In genomic region chr10:117905666-117906266, GRCm38 (mm10) we compare ENCODE assay signal across 8 mouse cellular contexts. TPM values are rescaled to one million over a fixed set of nuclear protein-coding genes. Genes with fewer than 3 reads are reported as not detected.
DNase-seq lines count a peak whose midpoint lies in the region; ATAC-seq and TF ChIP-seq lines count a peak whose summit lies in the region.

No protein-coding gene starts in this region.

- peak; percentile 59; the same call in 1 of the 2 replicates for ATAC-seq in forebrain, embryonic 11.5 days (replicated peaks; ENCODE audit: low FRiP score)
- peak; percentile 59 for ATAC-seq in lung, embryonic 14.5 days (ENCODE audit: insufficient read depth)
- 0 out of 2 replicates have a peak, but pooled peaks have one; percentile 49 for ATAC-seq in neural tube, embryonic 13.5 days (ENCODE audit: low read depth)

- H3K4me2 ChIP-seq in forebrain, embryonic 11.5 days (ENCODE audit: low read depth, low read length, severe bottlenecking): peak overlapping the region; percentile 55
- H3K4me2 ChIP-seq in lung, embryonic 14.5 days: peak overlapping the region; percentile 72
- H3K4me2 ChIP-seq in neural tube, embryonic 13.5 days: peak overlapping the region; percentile 63

- peak overlapping the region; percentile 34 for H3K4me3 ChIP-seq in thymus, adult 2 months (ENCODE audit: control insufficient read depth, insufficient read depth, low read length)
- H3K4me3 ChIP-seq in forebrain, embryonic 11.5 days (ENCODE audit: low read depth, low read length): peak overlapping the region; percentile 24
- H3K4me3 ChIP-seq in layer of hippocampus, adult 2 months: peak overlapping the region; percentile 50
- peak overlapping the region; percentile 42 for H3K4me3 ChIP-seq in lung, embryonic 14.5 days (ENCODE audit: low read depth, low read length)
- H3K4me3 ChIP-seq in neural tube, embryonic 13.5 days: peak overlapping the region; percentile 31

- H3K36me3 ChIP-seq in thymus, adult 2 months (ENCODE audit: control insufficient read depth, insufficient read depth, low read length): no peaks in the 10 kb centered on the region
- H3K36me3 ChIP-seq in forebrain, embryonic 11.5 days (ENCODE audit: control insufficient read depth, insufficient read depth, low read length): no peaks in the 10 kb centered on the region
- no peaks in the 10 kb centered on the region for H3K36me3 ChIP-seq in lung, embryonic 14.5 days (ENCODE audit: insufficient read depth)
- no peaks in the 10 kb centered on the region for H3K36me3 ChIP-seq in neural tube, embryonic 13.5 days

- peak; percentile 15; the same call in 1 of the 2 replicates for TF ChIP-seq CTCF in thymus, adult 2 months (IDR thresholded peaks at IDR 0.05; ENCODE audit: borderline replicate concordance, control insufficient read depth, extremely low read depth, insufficient read depth, low read length, poor library complexity)
- TF ChIP-seq CTCF in layer of hippocampus, adult 2 months (conservative IDR thresholded peaks at IDR 0.05): no peak
- TF ChIP-seq CTCF in lung, embryonic 14.5 days (IDR thresholded peaks at IDR 0.05; ENCODE audit: low read depth): no peak

- H3K27me3 ChIP-seq in thymus, adult 2 months (ENCODE audit: control insufficient read depth, insufficient read depth, low read length): no peaks in the 10 kb centered on the region
- H3K27me3 ChIP-seq in forebrain, embryonic 11.5 days (ENCODE audit: control insufficient read depth, insufficient read depth, low read length): no peaks in the 10 kb centered on the region
- no peaks in the 10 kb centered on the region for H3K27me3 ChIP-seq in lung, embryonic 14.5 days (ENCODE audit: insufficient read depth, low read length)
- H3K27me3 ChIP-seq in neural tube, embryonic 13.5 days: no peaks in the 10 kb centered on the region

- H3K27ac ChIP-seq in thymus, adult 2 months (ENCODE audit: control insufficient read depth, insufficient read depth, low read length): no peak overlapping the region; the same call in 1 of the 2 replicates
- H3K27ac ChIP-seq in forebrain, embryonic 11.5 days (ENCODE audit: low read depth, low read length): no peak overlapping the region
- H3K27ac ChIP-seq in layer of hippocampus, adult 2 months: peak overlapping the region; percentile 73
- H3K27ac ChIP-seq in lung, embryonic 14.5 days (ENCODE audit: low read depth): peak overlapping the region; percentile 97
- H3K27ac ChIP-seq in neural tube, embryonic 13.5 days (replicated peaks): no peak overlapping the region; the same call in 1 of the 2 replicates

- peak overlapping the region; percentile 51 for H3K9ac ChIP-seq in forebrain, embryonic 11.5 days (ENCODE audit: low read length)
- H3K9ac ChIP-seq in lung, embryonic 14.5 days: peak overlapping the region; percentile 57
- peak overlapping the region; percentile 62 for H3K9ac ChIP-seq in neural tube, embryonic 13.5 days

- intact Hi-C loops in heart, postnatal 10 days (cut with DNase I): loop anchor here (2.0 to 5.0 kb wide), 3 partner anchors 37 to 77 kb away; partner anchors contain the start of gene Rap1b

- TF ChIP-seq POLR2A in thymus, adult 2 months (IDR thresholded peaks at IDR 0.05; ENCODE audit: control insufficient read depth, extremely low read depth, insufficient read depth, low read length, poor library complexity): no peak

- peaks cover 23% of the 10 kb centered on the region for H3K4me1 ChIP-seq in thymus, adult 2 months (replicated peaks; ENCODE audit: control insufficient read depth, insufficient read depth, low read length)
- peaks cover 5% of the 10 kb centered on the region; the same call in 1 of the 2 replicates for H3K4me1 ChIP-seq in forebrain, embryonic 11.5 days (replicated peaks; ENCODE audit: control insufficient read depth, insufficient read depth, low read length)
- peaks cover 4% of the 10 kb centered on the region; the same call in 1 of the 2 replicates for H3K4me1 ChIP-seq in lung, embryonic 14.5 days (ENCODE audit: insufficient read depth)
- peaks cover 11% of the 10 kb centered on the region for H3K4me1 ChIP-seq in neural tube, embryonic 13.5 days (replicated peaks)

- WGBS in thymus, adult 2 months: 14% methylated on average over 27 of the region's 27 CpGs
- WGBS in forebrain, embryonic 11.5 days: 19% methylated on average over 27 of the region's 27 CpGs
- WGBS in lung, embryonic 14.5 days: 4% methylated on average over 27 of the region's 27 CpGs
- 18% methylated on average over 27 of the region's 27 CpGs for WGBS in neural tube, embryonic 13.5 days

- DNase-seq in thymus, adult 2 months: no peak
- no peak for DNase-seq in thymus, postnatal 25 days
- peak; percentile 69 for DNase-seq in forebrain, embryonic 11.5 days (ENCODE audit: low spot score)
- DNase-seq in heart, postnatal 10 days: peak; percentile 70 to 73
- DNase-seq in layer of hippocampus, adult 2 months (ENCODE audit: low spot score in 2 of 2): peak in 1 of 2 experiments; percentile 21
- peak; percentile 73 for DNase-seq in lung, embryonic 14.5 days
- DNase-seq in cerebellum, adult 18-20 months: no peak

- no peaks in the 10 kb centered on the region for H3K9me3 ChIP-seq in forebrain, embryonic 11.5 days (ENCODE audit: control insufficient read depth, low read length)
- no peaks in the 10 kb centered on the region for H3K9me3 ChIP-seq in lung, embryonic 14.5 days (ENCODE audit: low read depth, low read length)
- no peaks in the 10 kb centered on the region for H3K9me3 ChIP-seq in neural tube, embryonic 13.5 days

RNA-seq across cellular contexts. Expression of gene Rap1b, which starts 59.9 kb away (rescaled TPM):
- 59.8 and 60.9 TPM in 2 replicates for polyA plus RNA-seq in thymus, adult 2 months (2012; rRNA removed)
- polyA plus RNA-seq in forebrain, embryonic 11.5 days (2014; fragmentation: Nextera tagmentation; extraction: Ambion mirVana): 150 and 156 TPM in 2 replicates
- total RNA-seq in heart, postnatal 10 days (2021): 10 to 100 TPM; 89.8 to 96.6 TPM
- 10 to 100 TPM; 55.7 to 58.5 TPM for total RNA-seq in layer of hippocampus, adult 2 months (2021)
- 214 and 220 TPM in 2 replicates for polyA plus RNA-seq in lung, embryonic 14.5 days (2014; fragmentation: Nextera tagmentation; extraction: Ambion mirVana)
- polyA plus RNA-seq in neural tube, embryonic 13.5 days (2015; fragmentation: Nextera tagmentation; extraction: Ambion mirVana): 165 and 177 TPM in 2 replicates

Comparison
In these comparisons a context has a peak if more than half of its experiments do, and no peak if none do; other contexts are left out.
1. DNase-seq: peak in forebrain, embryonic 11.5 days (single experiment), heart, postnatal 10 days (2 of 2) and lung, embryonic 14.5 days (single experiment); none in thymus, adult 2 months (single experiment), thymus, postnatal 25 days (single experiment) and cerebellum, adult 18-20 months (0 of 2).
2. H3K27ac ChIP-seq: peak in layer of hippocampus, adult 2 months (single experiment) and lung, embryonic 14.5 days (single experiment); none in thymus, adult 2 months (single experiment), forebrain, embryonic 11.5 days (single experiment) and neural tube, embryonic 13.5 days (single experiment).
3. Peak in every context shown above with its lines, with median percentiles within 50 percentile points of each other: H3K4me3 ChIP-seq, ATAC-seq, H3K4me2 ChIP-seq and H3K9ac ChIP-seq.